In the genomic region with DNA sequence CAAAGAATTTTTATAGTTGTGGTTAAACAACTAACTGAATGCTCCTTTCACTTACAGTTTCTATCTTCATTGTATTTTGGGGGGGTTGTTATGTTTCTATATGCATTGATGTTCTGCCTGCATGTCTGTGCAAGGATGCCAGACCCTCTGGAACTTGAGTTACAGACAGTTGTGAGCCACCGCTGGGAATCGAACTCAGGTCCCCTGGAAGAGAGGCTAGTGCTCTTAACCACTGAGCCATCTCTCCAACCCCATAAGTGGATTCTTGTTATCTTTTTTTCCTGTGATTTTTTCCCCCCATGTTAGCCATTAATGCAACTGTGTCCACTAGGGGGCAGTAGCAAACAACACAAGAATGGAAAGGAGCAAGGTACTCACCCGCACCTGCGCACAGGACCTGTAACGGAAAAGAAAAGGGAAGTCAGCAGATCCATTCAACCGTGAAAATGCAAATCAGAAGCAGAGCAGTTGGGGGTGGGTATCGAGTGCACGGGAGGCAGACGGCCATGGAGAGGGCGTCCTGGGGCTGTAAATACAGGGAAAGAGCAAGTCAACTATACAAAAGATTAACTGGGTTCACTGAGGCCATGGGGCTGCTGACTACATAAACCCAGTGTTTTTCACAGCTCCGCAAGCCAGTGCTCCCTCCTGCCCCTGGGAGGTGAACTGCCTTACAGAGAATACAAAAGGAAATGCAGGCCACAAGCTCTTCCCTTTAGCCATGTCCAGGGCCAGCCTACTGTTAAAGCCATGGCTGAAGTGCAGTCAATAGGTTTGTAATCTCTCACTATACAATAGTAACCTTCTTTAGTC, we compare ENCODE assay signal across 8 mouse cellular contexts.
DNase-seq lines count a peak whose midpoint lies in the region; ATAC-seq and TF ChIP-seq lines count a peak whose summit lies in the region.

No protein-coding gene starts in this region.

- TF ChIP-seq CTCF in bone marrow, adult 2 months (IDR thresholded peaks at IDR 0.05; ENCODE audit: control insufficient read depth, insufficient read depth, low read length), result peak; percentile 87

- H3K27ac ChIP-seq in bone marrow, adult 2 months (ENCODE audit: control insufficient read depth, insufficient read depth, low read depth, low read length, poor library complexity), result peak overlapping the region; percentile 17; the same call in 1 of the 2 replicates
- no peak overlapping the region for H3K27ac ChIP-seq in embryonic facial prominence, embryonic 14.5 days (replicated peaks; ENCODE audit: low read depth, low read length)
- H3K27ac ChIP-seq in limb, embryonic 12.5 days, result no peak overlapping the region
- peak overlapping the region; percentile 85 for H3K27ac ChIP-seq in midbrain, embryonic 15.5 days

- peak overlapping the region; percentile 54 for H3K4me2 ChIP-seq in embryonic facial prominence, embryonic 14.5 days (ENCODE audit: low read depth, low read length)
- peak overlapping the region; percentile 56 for H3K4me2 ChIP-seq in limb, embryonic 12.5 days
- peak overlapping the region; percentile 50 for H3K4me2 ChIP-seq in midbrain, embryonic 15.5 days

- peaks cover 3% of the 10 kb centered on the region for H3K4me1 ChIP-seq in bone marrow, adult 2 months (ENCODE audit: control insufficient read depth, insufficient read depth, low read length)
- H3K4me1 ChIP-seq in embryonic facial prominence, embryonic 14.5 days (ENCODE audit: control insufficient read depth, insufficient read depth, low read length), result no peaks in the 10 kb centered on the region
- 0 out of 2 replicates have a peak, but pooled peaks cover 5% of the 10 kb centered on the region for H3K4me1 ChIP-seq in limb, embryonic 12.5 days (replicated peaks)
- peaks cover 10% of the 10 kb centered on the region for H3K4me1 ChIP-seq in midbrain, embryonic 15.5 days

- H3K9me3 ChIP-seq in embryonic facial prominence, embryonic 14.5 days (ENCODE audit: control insufficient read depth, low read length), result no peaks in the 10 kb centered on the region
- H3K9me3 ChIP-seq in limb, embryonic 12.5 days, result no peaks in the 10 kb centered on the region
- no peaks in the 10 kb centered on the region for H3K9me3 ChIP-seq in midbrain, embryonic 15.5 days

- WGBS in bone marrow, adult 2 months, result 4% methylated on average over 11 of the region's 11 CpGs
- 3% methylated on average over 11 of the region's 11 CpGs for WGBS in embryonic facial prominence, embryonic 14.5 days
- WGBS in limb, embryonic 12.5 days, result 6% methylated on average over 11 of the region's 11 CpGs
- WGBS in midbrain, embryonic 15.5 days, result 3% methylated on average over 11 of the region's 11 CpGs

- no peak overlapping the region; the same call in 1 of the 2 replicates for H3K9ac ChIP-seq in embryonic facial prominence, embryonic 14.5 days (ENCODE audit: low read depth, low read length)
- no peak overlapping the region for H3K9ac ChIP-seq in limb, embryonic 12.5 days (replicated peaks)
- H3K9ac ChIP-seq in midbrain, embryonic 15.5 days, result peak overlapping the region; percentile 29

- H3K4me3 ChIP-seq in bone marrow, adult 2 months (replicated peaks; ENCODE audit: control insufficient read depth, low read depth, low read length), result peak overlapping the region; percentile 13
- H3K4me3 ChIP-seq in embryonic facial prominence, embryonic 14.5 days (ENCODE audit: low read depth, low read length), result peak overlapping the region; percentile 29
- peak overlapping the region; percentile 24 for H3K4me3 ChIP-seq in limb, embryonic 12.5 days (replicated peaks)
- H3K4me3 ChIP-seq in midbrain, embryonic 15.5 days, result peak overlapping the region; percentile 29

- TF ChIP-seq POLR2A in bone marrow, adult 2 months (IDR thresholded peaks at IDR 0.05; ENCODE audit: borderline replicate concordance, control insufficient read depth, low read depth, low read length), result no peak

- DNase-seq in B cell, adult 2 months, result peak; percentile 95 to 97
- peak; percentile 93 for DNase-seq in embryonic facial prominence, embryonic 14.5 days (ENCODE audit: low spot score)
- DNase-seq in heart, adult 8-10 months (ENCODE audit: low spot score), result peak; percentile 79
- DNase-seq in kidney, adult 8-10 months, result peak; percentile 94 to 97
- DNase-seq in spleen, adult 18-20 months, result peak; percentile 80 to 82

- H3K36me3 ChIP-seq in embryonic facial prominence, embryonic 14.5 days (ENCODE audit: control insufficient read depth, insufficient read depth, low read length), result no peaks in the 10 kb centered on the region
- H3K36me3 ChIP-seq in limb, embryonic 12.5 days, result no peaks in the 10 kb centered on the region
- no peaks in the 10 kb centered on the region for H3K36me3 ChIP-seq in midbrain, embryonic 15.5 days (replicated peaks)

- H3K27me3 ChIP-seq in embryonic facial prominence, embryonic 14.5 days (replicated peaks; ENCODE audit: control insufficient read depth, insufficient read depth, low read length), result no peaks in the 10 kb centered on the region
- H3K27me3 ChIP-seq in limb, embryonic 12.5 days, result peaks cover 12% of the 10 kb centered on the region; the same call in 1 of the 2 replicates
- no peaks in the 10 kb centered on the region for H3K27me3 ChIP-seq in midbrain, embryonic 15.5 days (replicated peaks)

- peak; percentile 92 for ATAC-seq in embryonic facial prominence, embryonic 14.5 days (ENCODE audit: low read depth)
- peak; percentile 87 for ATAC-seq in limb, embryonic 12.5 days (ENCODE audit: insufficient number of reproducible peaks, insufficient read depth, low FRiP score, low TSS enrichment, low read depth)
- peak; percentile 94 for ATAC-seq in midbrain, embryonic 15.5 days (replicated peaks)

Comparison
In these comparisons a context has a peak if more than half of its experiments do, and no peak if none do; other contexts are left out.
1. H3K27ac ChIP-seq: peak in bone marrow, adult 2 months (single experiment) and midbrain, embryonic 15.5 days (single experiment); none in embryonic facial prominence, embryonic 14.5 days (single experiment) and limb, embryonic 12.5 days (single experiment).
2. Peak in every context shown above with its lines, with median percentiles within 50 percentile points of each other: DNase-seq, H3K4me3 ChIP-seq, ATAC-seq and H3K4me2 ChIP-seq.